9 mouse cellular contexts compared by ENCODE assay signal in genomic region chr9:44488416-44488815, GRCm38 (mm10). TPM values are rescaled to one million over a fixed set of nuclear protein-coding genes. Genes with fewer than 3 reads are reported as not detected.
DNase-seq lines count a peak whose midpoint lies in the region; ATAC-seq and TF ChIP-seq lines count a peak whose summit lies in the region.
"Had no signal": no experiment of that assay in that cellular context is flagged by ENCODE, and none has a peak within 500 bp of the region (broad histone marks: within the 10 kb centered on the region; RNA-seq: fewer than 3 reads in every experiment).

No protein-coding gene starts in this region.

- ATAC-seq in liver, embryonic 14.5 days (ENCODE audit: insufficient read depth): no peak
- no peak for ATAC-seq in stomach, embryonic 14.5 days (ENCODE audit: insufficient number of reproducible peaks, insufficient read depth, low FRiP score, low read depth)
- no peak for ATAC-seq in erythroid progenitor cell, adult 5-6 weeks (replicated peaks; ENCODE audit: low FRiP score, poor library complexity, severe bottlenecking)

- H3K36me3 ChIP-seq in heart, adult 2 months (ENCODE audit: control insufficient read depth, insufficient read depth, low read length): peaks cover 2% of the 10 kb centered on the region
- H3K36me3 ChIP-seq in liver, embryonic 14.5 days (replicated peaks; ENCODE audit: control insufficient read depth, insufficient read depth, low read depth): no peaks in the 10 kb centered on the region
- no peaks in the 10 kb centered on the region; the same call in 1 of the 2 replicates for H3K36me3 ChIP-seq in stomach, embryonic 14.5 days (ENCODE audit: control insufficient read depth, insufficient read depth, low read length)
- no peaks in the 10 kb centered on the region for H3K36me3 ChIP-seq in thymus, adult 2 months (ENCODE audit: control insufficient read depth, insufficient read depth, low read length)

- H3K4me2 ChIP-seq in liver, embryonic 14.5 days (ENCODE audit: low read depth): peak overlapping the region; percentile 68
- H3K4me2 ChIP-seq in stomach, embryonic 14.5 days (replicated peaks; ENCODE audit: low read depth, low read length): peak overlapping the region; percentile 76

- no peak for TF ChIP-seq EP300 in heart, adult 2 months (IDR thresholded peaks at IDR 0.05; ENCODE audit: insufficient read depth, low read depth, low read length)
- no peak for TF ChIP-seq EP300 in liver, embryonic 14.5 days (IDR thresholded peaks at IDR 0.05; ENCODE audit: low read depth)

- WGBS in heart, adult 2 months: 20% methylated on average over 8 of the region's 8 CpGs
- WGBS in liver, embryonic 14.5 days (ENCODE audit: insufficient replicate concordance): 37% methylated on average over 8 of the region's 8 CpGs
- 9% methylated on average over 8 of the region's 8 CpGs for WGBS in stomach, embryonic 14.5 days
- 72% methylated on average over 8 of the region's 8 CpGs for WGBS in thymus, adult 2 months

- peak overlapping the region; percentile 93 for H3K27ac ChIP-seq in heart, adult 2 months
- no peak overlapping the region; the same call in 1 of the 2 replicates for H3K27ac ChIP-seq in liver, embryonic 14.5 days
- peak overlapping the region; percentile 95 for H3K27ac ChIP-seq in stomach, embryonic 14.5 days (ENCODE audit: low read length)
- no peak overlapping the region for H3K27ac ChIP-seq in thymus, adult 2 months (ENCODE audit: control insufficient read depth, insufficient read depth, low read length)

- H3K79me2 ChIP-seq in heart, adult 2 months (replicated peaks; ENCODE audit: control insufficient read depth, insufficient read depth, low read length): no peaks in the 10 kb centered on the region

- H3K4me1 ChIP-seq in heart, adult 2 months (ENCODE audit: control insufficient read depth, insufficient read depth, low read length): peaks cover 50% of the 10 kb centered on the region
- H3K4me1 ChIP-seq in liver, embryonic 14.5 days (replicated peaks; ENCODE audit: control insufficient read depth in 2 of 2, insufficient read depth in 2 of 2, low read length in 1 of 2): peaks cover 0 to 3% of the 10 kb centered on the region in 2 experiments; a peak in 2 of 4 replicates
- peaks cover 82% of the 10 kb centered on the region for H3K4me1 ChIP-seq in stomach, embryonic 14.5 days (ENCODE audit: control insufficient read depth, insufficient read depth, low read length)
- H3K4me1 ChIP-seq in thymus, adult 2 months (replicated peaks; ENCODE audit: control insufficient read depth, insufficient read depth, low read length): peaks cover 60% of the 10 kb centered on the region

- H3K9ac ChIP-seq in heart, adult 2 months (ENCODE audit: low read depth, low read length): peak overlapping the region; percentile 23
- H3K9ac ChIP-seq in liver, embryonic 14.5 days (replicated peaks): no peak overlapping the region
- peak overlapping the region; percentile 33; the same call in 1 of the 2 replicates for H3K9ac ChIP-seq in stomach, embryonic 14.5 days (replicated peaks; ENCODE audit: low read depth, low read length)

- DNase-seq in heart, adult 2 months: peak; percentile 53 to 56
- DNase-seq in heart, adult 8-10 months (ENCODE audit: low spot score): no peak
- DNase-seq in cerebellum, postnatal 36 days: peak; percentile 5 to 17
- DNase-seq in heart, postnatal 4 days: peak; percentile 26
- DNase-seq in liver, embryonic 14.5 days (ENCODE audit: low read depth in 3 of 3, low spot score in 3 of 3): no peak
- no peak for DNase-seq in thymus, adult 2 months

- intact Hi-C loops in heart, adult 2 months (cut with DNase I): loop anchor here (5.0 to 10.0 kb wide), 2 partner anchors 244 to 404 kb away; no protein-coding TSS in a partner anchor

- no peak for TF ChIP-seq POLR2A in heart, adult 2 months (IDR thresholded peaks at IDR 0.05; ENCODE audit: insufficient read depth, low read depth, low read length)
- TF ChIP-seq POLR2A in thymus, adult 2 months (IDR thresholded peaks at IDR 0.05; ENCODE audit: control insufficient read depth, extremely low read depth, insufficient read depth, low read length, poor library complexity): no peak

- H3K9me3 ChIP-seq in liver, embryonic 14.5 days (ENCODE audit: control insufficient read depth, low read length): no peaks in the 10 kb centered on the region
- H3K9me3 ChIP-seq in stomach, embryonic 14.5 days (ENCODE audit: control insufficient read depth, low read depth, low read length): no peaks in the 10 kb centered on the region

- H3K27me3 ChIP-seq in heart, adult 2 months (ENCODE audit: control insufficient read depth, insufficient read depth, low read length): no peaks in the 10 kb centered on the region
- H3K27me3 ChIP-seq in liver, embryonic 14.5 days (ENCODE audit: control insufficient read depth, insufficient read depth, low read length): peaks cover 5% of the 10 kb centered on the region
- no peaks in the 10 kb centered on the region for H3K27me3 ChIP-seq in stomach, embryonic 14.5 days (ENCODE audit: control insufficient read depth, insufficient read depth, low read length)
- no peaks in the 10 kb centered on the region for H3K27me3 ChIP-seq in thymus, adult 2 months (ENCODE audit: control insufficient read depth, insufficient read depth, low read length)

- H3K4me3 ChIP-seq in heart, adult 2 months: peak overlapping the region; percentile 23
- no peak overlapping the region for H3K4me3 ChIP-seq in liver, embryonic 14.5 days (ENCODE audit: insufficient read depth in 1 of 2, low read depth in 2 of 2, low read length in 2 of 2)
- H3K4me3 ChIP-seq in stomach, embryonic 14.5 days (ENCODE audit: low read depth, low read length): peak overlapping the region; percentile 84
- H3K4me3 ChIP-seq in thymus, adult 2 months (ENCODE audit: control insufficient read depth, insufficient read depth, low read length): no peak overlapping the region

- TF ChIP-seq CTCF in heart, adult 2 months (IDR thresholded peaks at IDR 0.05): no peak
- no peak for TF ChIP-seq CTCF in liver, embryonic 14.5 days (IDR thresholded peaks at IDR 0.05; ENCODE audit: low read depth)
- TF ChIP-seq CTCF in thymus, adult 2 months (IDR thresholded peaks at IDR 0.05; ENCODE audit: borderline replicate concordance, control insufficient read depth, extremely low read depth, insufficient read depth, low read length, poor library complexity): no peak

RNA-seq across cellular contexts. Expression of gene Bcl9l, which starts 5.8 kb away (rescaled TPM):
- 10 to 100 TPM; 44.5 to 58.7 TPM for total RNA-seq in heart, adult 2 months (2021)
- polyA plus RNA-seq in heart, adult 2 months (2012; rRNA removed): 15.3 and 21.5 TPM in 2 replicates
- total RNA-seq in heart, adult 8-10 months (2022): 10 to 100 TPM; 51.6 to 56.9 (median 53.9) TPM
- 10 to 100 TPM; 56.8 to 64.0 TPM for total RNA-seq in heart, postnatal 4 days (2021)
- 1.6 and 1.9 TPM in 2 replicates for polyA plus RNA-seq in liver, embryonic 14.5 days (2012; rRNA removed)
- 1.0 and 1.5 TPM in 2 replicates for polyA plus RNA-seq in liver, embryonic 14.5 days (2014; fragmentation: Nextera tagmentation; extraction: Ambion mirVana)
- 15.4 and 16.3 TPM in 2 replicates for polyA plus RNA-seq in stomach, embryonic 14.5 days (2014; fragmentation: Nextera tagmentation; extraction: Ambion mirVana)
- total RNA-seq in erythroid progenitor cell, adult 5-6 weeks (2015; ENCODE audit: low replicate concordance): 0.36 and 2.5 TPM in 2 replicates
- total RNA-seq in erythroid progenitor cell, adult 5-6 weeks (2017; ENCODE audit: low replicate concordance): 1.2 and 1.7 TPM in 2 replicates
- polyA plus RNA-seq in thymus, adult 2 months (2012; rRNA removed): 38.7 and 50.4 TPM in 2 replicates

RNA-seq across cellular contexts. Expression of gene Upk2, which starts 33.6 kb away (rescaled TPM):
- not detected for total RNA-seq in heart, adult 2 months (2021)
- 0.47 and 0.53 TPM in 2 replicates for polyA plus RNA-seq in heart, adult 2 months (2012; rRNA removed)
- under 1 TPM in 2 of 4 experiments, not detected in 2; 0.26 to 0.28 TPM for total RNA-seq in heart, adult 8-10 months (2022)
- total RNA-seq in heart, postnatal 4 days (2021): not detected
- polyA plus RNA-seq in liver, embryonic 14.5 days (2012; rRNA removed): 0.04 TPM in 1 of 2 replicates, not detected in the other
- not detected in 2 replicates for polyA plus RNA-seq in liver, embryonic 14.5 days (2014; fragmentation: Nextera tagmentation; extraction: Ambion mirVana)
- polyA plus RNA-seq in stomach, embryonic 14.5 days (2014; fragmentation: Nextera tagmentation; extraction: Ambion mirVana): 25.9 and 26.4 TPM in 2 replicates
- not detected in 2 replicates for total RNA-seq in erythroid progenitor cell, adult 5-6 weeks (2015; ENCODE audit: low replicate concordance)
- total RNA-seq in erythroid progenitor cell, adult 5-6 weeks (2017; ENCODE audit: low replicate concordance): not detected in 2 replicates
- polyA plus RNA-seq in thymus, adult 2 months (2012; rRNA removed): 1.4 and 1.6 TPM in 2 replicates
- polyA plus RNA-seq: cortical plate, adult 2 months had no signal

RNA-seq across cellular contexts. Expression of gene Foxr1, which starts 47.5 kb away (rescaled TPM):
- not detected for total RNA-seq in heart, adult 2 months (2021)
- not detected in 2 replicates for polyA plus RNA-seq in heart, adult 2 months (2012; rRNA removed)
- total RNA-seq in heart, adult 8-10 months (2022): not detected
- not detected for total RNA-seq in heart, postnatal 4 days (2021)
- polyA plus RNA-seq in liver, embryonic 14.5 days (2012; rRNA removed): not detected in 2 replicates
- polyA plus RNA-seq in liver, embryonic 14.5 days (2014; fragmentation: Nextera tagmentation; extraction: Ambion mirVana): not detected in 2 replicates
- not detected in 2 replicates for polyA plus RNA-seq in stomach, embryonic 14.5 days (2014; fragmentation: Nextera tagmentation; extraction: Ambion mirVana)
- total RNA-seq in erythroid progenitor cell, adult 5-6 weeks (2015; ENCODE audit: low replicate concordance): not detected in 2 replicates
- total RNA-seq in erythroid progenitor cell, adult 5-6 weeks (2017; ENCODE audit: low replicate concordance): not detected in 2 replicates
- 0.08 and 0.22 TPM in 2 replicates for polyA plus RNA-seq in thymus, adult 2 months (2012; rRNA removed)

Comparison
In these comparisons a context has a peak if more than half of its experiments do, and no peak if none do; other contexts are left out.
1. DNase-seq: peak in heart, adult 2 months (2 of 2), cerebellum, postnatal 36 days (2 of 2) and heart, postnatal 4 days (single experiment); none in heart, adult 8-10 months (single experiment), liver, embryonic 14.5 days (0 of 3) and thymus, adult 2 months (single experiment).
2. H3K27ac ChIP-seq: peak in heart, adult 2 months (single experiment) and stomach, embryonic 14.5 days (single experiment); none in liver, embryonic 14.5 days (single experiment) and thymus, adult 2 months (single experiment).
3. H3K4me3 ChIP-seq: peak in heart, adult 2 months (single experiment) and stomach, embryonic 14.5 days (single experiment); none in liver, embryonic 14.5 days (0 of 2) and thymus, adult 2 months (single experiment).
4. RNA of gene Bcl9l, which starts 5.8 kb away (total RNA-seq): 56.8 to 64.0 TPM in heart, postnatal 4 days, 44.5 to 58.7 TPM in heart, adult 2 months and 51.6 to 56.9 TPM in heart, adult 8-10 months; 0.36 to 2.5 TPM in erythroid progenitor cell, adult 5-6 weeks; every median in the first group is over 10 times any median in the second.